Mouse (Mus musculus) MEL (cell line): ENCODE results near the gene Cers6. TPM values are rescaled to one million over a fixed set of nuclear protein-coding genes. Genes with fewer than 3 reads are reported as not detected.

Source experiments
- DNase-seq: peaks from one replicate; pipeline ENCODE4 v3.0.0; 2011; ENCODE audit warnings: low read depth, low spot score
- H3K27ac ChIP-seq: 2 replicates; pipeline ENCODE4 v1.5.1; 2012; ENCODE audit warnings: low read depth, mild to moderate bottlenecking, control low read depth, low read length, moderate library complexity; ENCODE audit not compliant: control insufficient read depth
- H3K27me3 ChIP-seq, 2 experiments: fragments of 150-350 bp in 1 of 2; sonication (generic) in 1 of 2; 2 replicates each; pipeline ENCODE4 v1.6.1; 2012; ENCODE audit warnings: low read length in 2 of 2, mild to moderate bottlenecking in 2 of 2, improper control_type of control experiment in 1 of 2, moderate library complexity in 1 of 2; ENCODE audit not compliant: insufficient read depth in 2 of 2, control insufficient read depth in 1 of 2
- H3K36me3 ChIP-seq, 2 experiments: 2 replicates each; pipeline ENCODE4 v1.6.1; 2012 to 2014; ENCODE audit warnings: low read length in 2 of 2, improper control_type of control experiment in 1 of 2, inconsistent platforms in 1 of 2, mild to moderate bottlenecking in 1 of 2; ENCODE audit not compliant: insufficient read depth in 2 of 2, control insufficient read depth in 1 of 2
- H3K4me1 ChIP-seq, 2 experiments: fragments of 150-350 bp in 1 of 2; sonication (generic) in 1 of 2; 2 replicates each; pipeline ENCODE4 v1.6.1; 2012; ENCODE audit warnings: low read length in 2 of 2, improper control_type of control experiment in 1 of 2, mild to moderate bottlenecking in 1 of 2; ENCODE audit not compliant: insufficient read depth in 2 of 2, control insufficient read depth in 1 of 2
- H3K4me3 ChIP-seq, 2 experiments: fragments of 150-350 bp in 1 of 2; sonication (generic) in 1 of 2; 2 replicates each; pipeline ENCODE4 v1.5.1; 2012; ENCODE audit warnings: low read depth in 2 of 2, low read length in 2 of 2, mild to moderate bottlenecking in 2 of 2, moderate library complexity in 2 of 2, control low read depth in 1 of 2, improper control_type of control experiment in 1 of 2; ENCODE audit not compliant: control insufficient read depth in 1 of 2, insufficient read depth in 1 of 2
- H3K79me2 ChIP-seq: 2 replicates; pipeline ENCODE4 v1.6.1; 2012; ENCODE audit warnings: mild to moderate bottlenecking, low read length, moderate library complexity; ENCODE audit not compliant: control insufficient read depth, poor library complexity, insufficient read depth
- H3K9ac ChIP-seq: 2 replicates; pipeline ENCODE4 v1.6.1; 2012; ENCODE audit warnings: low read depth, mild to moderate bottlenecking, control low read depth, low read length, moderate library complexity; ENCODE audit not compliant: control insufficient read depth, poor library complexity, severe bottlenecking
- H3K9me3 ChIP-seq: fragments of 150-350 bp; sonication (generic); replicated peaks from 2 replicates; pipeline ENCODE4 v1.6.1; 2012; ENCODE audit warnings: mild to moderate bottlenecking, low read length, improper control_type of control experiment, moderate library complexity; ENCODE audit not compliant: insufficient read depth
- BHLHE40 ChIP-seq: IDR thresholded peaks from 2 replicates; pipeline ENCODE4 v1.6.1; 2012; ENCODE audit warnings: low read depth, mild to moderate bottlenecking, inconsistent platforms, low read length, improper control_type of control experiment, borderline replicate concordance
- CHD1 ChIP-seq: IDR thresholded peaks from 2 replicates; pipeline ENCODE4 v1.6.1; 2012; ENCODE audit warnings: low read depth, mild to moderate bottlenecking, inconsistent platforms, low read length, improper control_type of control experiment
- CTCF ChIP-seq, 3 experiments: IDR thresholded peaks in 2 of 3; conservative IDR thresholded peaks in 1 of 3; 2 replicates each; pipeline ENCODE4 v1.5.1; 2011 to 2012; ENCODE audit warnings: low read length in 3 of 3, low read depth in 2 of 3, mild to moderate bottlenecking in 2 of 3, improper control_type of control experiment in 1 of 3, inconsistent platforms in 1 of 3, mixed read lengths in 1 of 3, moderate library complexity in 1 of 3; ENCODE audit not compliant: control insufficient read depth in 1 of 3, insufficient read depth in 1 of 3, poor library complexity in 1 of 3, severe bottlenecking in 1 of 3
- E2F4 ChIP-seq: IDR thresholded peaks from 2 replicates; pipeline ENCODE4 v1.6.1; 2011; ENCODE audit warnings: low read depth, low read length, improper control_type of control experiment, borderline replicate concordance
- ELF1 ChIP-seq: IDR thresholded peaks from 2 replicates; pipeline ENCODE4 v1.6.1; 2014; ENCODE audit warnings: low read depth, mild to moderate bottlenecking, inconsistent platforms, low read length, improper control_type of control experiment, moderate library complexity
- GATA1 ChIP-seq: IDR thresholded peaks from 2 replicates; pipeline ENCODE4 v1.6.1; 2011; ENCODE audit warnings: low read depth, low read length, improper control_type of control experiment
- HCFC1 ChIP-seq: IDR thresholded peaks from 2 replicates; pipeline ENCODE4 v1.6.1; 2012; ENCODE audit warnings: low read depth, mild to moderate bottlenecking, inconsistent platforms, low read length, improper control_type of control experiment, moderate library complexity
- KAT2A ChIP-seq: conservative IDR thresholded peaks from 2 replicates; pipeline ENCODE4 v1.6.1; 2012; ENCODE audit warnings: low read depth, low read length, improper control_type of control experiment, inconsistent platforms
- MEF2A ChIP-seq: IDR thresholded peaks from 2 replicates; pipeline ENCODE4 v1.6.1; 2014; ENCODE audit warnings: low read depth, mild to moderate bottlenecking, inconsistent platforms, low read length, improper control_type of control experiment; ENCODE audit not compliant: poor library complexity, insufficient replicate concordance, severe bottlenecking; ENCODE audit errors: extremely low read depth
- MXI1 ChIP-seq: IDR thresholded peaks from 2 replicates; pipeline ENCODE4 v1.6.1; 2011; ENCODE audit warnings: mild to moderate bottlenecking, low read depth, low read length, improper control_type of control experiment
- MYC ChIP-seq: IDR thresholded peaks from 2 replicates; pipeline ENCODE4 v1.6.1; 2011; ENCODE audit warnings: low read depth, mild to moderate bottlenecking, low read length, improper control_type of control experiment, moderate library complexity
- POLR2A ChIP-seq, 2 experiments: IDR thresholded peaks; 2 replicates each; pipeline ENCODE4 v1.6.1; 2011 to 2012; ENCODE audit warnings: low read length in 2 of 2, mild to moderate bottlenecking in 2 of 2, control low read depth in 1 of 2, improper control_type of control experiment in 1 of 2, low read depth in 1 of 2, moderate library complexity in 1 of 2; ENCODE audit not compliant: control insufficient read depth in 1 of 2, insufficient read depth in 1 of 2, poor library complexity in 1 of 2
- POLR2AphosphoS2 ChIP-seq: IDR thresholded peaks from 2 replicates; pipeline ENCODE4 v1.6.1; 2011; ENCODE audit warnings: low read length, improper control_type of control experiment
- RAD21 ChIP-seq: IDR thresholded peaks from 2 replicates; pipeline ENCODE4 v1.6.1; 2011; ENCODE audit warnings: mild to moderate bottlenecking, low read depth, low read length, improper control_type of control experiment
- SIN3A ChIP-seq: IDR thresholded peaks from 2 replicates; pipeline ENCODE4 v1.6.1; 2012; ENCODE audit warnings: low read length, improper control_type of control experiment, inconsistent platforms
- SMC3 ChIP-seq: IDR thresholded peaks from 2 replicates; pipeline ENCODE4 v1.6.1; 2011; ENCODE audit warnings: low read depth, low read length, improper control_type of control experiment
- TBP ChIP-seq: IDR thresholded peaks from 2 replicates; pipeline ENCODE4 v1.8.0; 2011; ENCODE audit warnings: low read depth, low read length, improper control_type of control experiment
- TCF12 ChIP-seq: IDR thresholded peaks from 2 replicates; pipeline ENCODE4 v1.6.1; 2014; ENCODE audit warnings: low read depth, mild to moderate bottlenecking, inconsistent platforms, low read length, improper control_type of control experiment, moderate library complexity
- USF1 ChIP-seq: IDR thresholded peaks from 2 replicates; pipeline ENCODE4 v1.6.1; 2014; ENCODE audit warnings: low read depth, mild to moderate bottlenecking, inconsistent platforms, low read length, improper control_type of control experiment, moderate library complexity
- USF2 ChIP-seq, 2 experiments: IDR thresholded peaks; 2 replicates each; pipeline ENCODE4 v1.6.1; 2011 to 2012; ENCODE audit warnings: improper control_type of control experiment in 2 of 2, low read length in 2 of 2, borderline replicate concordance in 1 of 2, inconsistent platforms in 1 of 2, low read depth in 1 of 2, mild to moderate bottlenecking in 1 of 2; ENCODE audit not compliant: insufficient read depth in 1 of 2
- ZC3H11A ChIP-seq: IDR thresholded peaks from 2 replicates; pipeline ENCODE4 v1.6.1; 2012; ENCODE audit warnings: low read depth, mild to moderate bottlenecking, inconsistent platforms, low read length, improper control_type of control experiment
- ZKSCAN1 ChIP-seq: IDR thresholded peaks from 2 replicates; pipeline ENCODE4 v1.6.1; 2012; ENCODE audit warnings: low read depth, mild to moderate bottlenecking, inconsistent platforms, low read length, improper control_type of control experiment, moderate library complexity
- polyA plus RNA-seq, 2 experiments: library from polyadenylated mRNA; stranded (reverse) in 1 of 2; unstranded in 1 of 2; fragments of >175 nt in 1 of 2; fragments of >200 nt in 1 of 2; gene quantifications; 2 replicates each; pipeline versions ENCODE4 v1.2.1 to v1.2.4; 2012; ENCODE audit warnings: low replicate concordance in 2 of 2, low read depth in 1 of 2; ENCODE audit not compliant: insufficient read length in 2 of 2, insufficient read depth in 1 of 2, missing spikeins in 1 of 2
- total RNA-seq: library from RNA; depleted of rRNA; stranded (reverse); fragments of 300-350 nt; gene quantifications from 2 replicates; pipeline ENCODE4 v1.2.3, GENCODE M21; 2012

Cers6 gene
- total and polyA plus RNA-seq, 3 experiments: not detected

- Histone ChIP-seq H3K4me1 (no peaks in the 10 kb centered on the region), H3K27ac (no peak overlapping the region), H3K4me3 (no peak overlapping the region), H3K79me2 (no peaks in the 10 kb centered on the region), H3K27me3 (no peaks in the 10 kb centered on the region), H3K9ac (no peak overlapping the region), H3K9me3 (no peaks in the 10 kb centered on the region), H3K36me3 (no peaks in the 10 kb centered on the region)
- DNase-seq: no peak
- TF ChIP-seq USF2 (IDR thresholded peaks at IDR 0.05; ENCODE audit: borderline replicate concordance in 1 of 2, insufficient read depth in 1 of 2, low read depth in 1 of 2, low read length in 2 of 2): no peak
- no peak for TF ChIP-seq E2F4
- no peak for TF ChIP-seq BHLHE40
- no peak for TF ChIP-seq ELF1
- no peak for TF ChIP-seq CTCF (IDR thresholded peaks at IDR 0.05 in 2 of 3, conservative IDR thresholded peaks at IDR 0.05 in 1 of 3; ENCODE audit: control insufficient read depth in 1 of 3, insufficient read depth in 1 of 3, low read depth in 2 of 3, low read length in 3 of 3, poor library complexity in 1 of 3, severe bottlenecking in 1 of 3)
- TF ChIP-seq HCFC1: no peak
- TF ChIP-seq SIN3A: no peak
- no peak for TF ChIP-seq TCF12
- no peak for TF ChIP-seq MEF2A
- TF ChIP-seq USF1: no peak
- TF ChIP-seq RAD21: no peak
- TF ChIP-seq POLR2AphosphoS2: no peak
Measured at GRCm38 (mm10) chr2:68822152-68822887, 38.9 kb upstream of the Cers6 start.

GRCm38 (mm10) chr2:68825326-68826020 is 35.8 kb upstream of the Cers6 start:
- Histone ChIP-seq H3K4me3 (no peak overlapping the region), H3K36me3 (no peaks in the 10 kb centered on the region)
- DNase-seq: peak; percentile 4

More at GRCm38 (mm10) chr2:68825326-68826020, 35.8 kb upstream of the Cers6 start:
- Histone ChIP-seq H3K79me2 (no peaks in the 10 kb centered on the region), H3K27me3 (no peaks in the 10 kb centered on the region), H3K27ac (no peak overlapping the region), H3K9ac (no peak overlapping the region), H3K9me3 (no peaks in the 10 kb centered on the region), H3K4me1 (no peaks in the 10 kb centered on the region)
- TF ChIP-seq KAT2A: no peak
- no peak for TF ChIP-seq CHD1
- no peak for TF ChIP-seq GATA1
- no peak for TF ChIP-seq ZKSCAN1
- no peak for TF ChIP-seq ZC3H11A
- TF ChIP-seq POLR2AphosphoS2: no peak
- TF ChIP-seq TBP: no peak
- TF ChIP-seq MXI1: no peak
- TF ChIP-seq HCFC1: no peak
- no peak for TF ChIP-seq CTCF (IDR thresholded peaks at IDR 0.05 in 2 of 3, conservative IDR thresholded peaks at IDR 0.05 in 1 of 3; ENCODE audit: control insufficient read depth in 1 of 3, insufficient read depth in 1 of 3, low read depth in 2 of 3, low read length in 3 of 3, poor library complexity in 1 of 3, severe bottlenecking in 1 of 3)
- TF ChIP-seq POLR2A (IDR thresholded peaks at IDR 0.05; ENCODE audit: control insufficient read depth in 1 of 2, insufficient read depth in 1 of 2, low read depth in 1 of 2, low read length in 2 of 2, poor library complexity in 1 of 2): no peak
- TF ChIP-seq SMC3: no peak
- TF ChIP-seq SIN3A: no peak
- no peak for TF ChIP-seq MEF2A
- no peak for TF ChIP-seq RAD21
- no peak for TF ChIP-seq MYC
